Mouse (Mus musculus) liver, embryonic 14.5 days (tissue): Measurements from ENCODE around the gene Polm. TPM values are rescaled to one million over a fixed set of nuclear protein-coding genes. Genes with fewer than 3 reads are reported as not detected.

Experiments
- ATAC-seq: fragments of 200-750 bp; cut with Nextera tagmentation; 2 replicates; pipeline ENCODE4 v1.8.0; 2017; ENCODE audit warnings: moderate number of reproducible peaks, mild to moderate bottlenecking, moderate library complexity; ENCODE audit not compliant: insufficient read depth
- DNase-seq, 3 experiments: peaks; one replicate each; pipeline ENCODE4 v3.0.0-alpha.2; 2012 to 2013; ENCODE audit warnings: low read depth in 3 of 3, low spot score in 3 of 3
- H3K27ac ChIP-seq: fragments of 300-500 bp; sonication (generic); 2 replicates; pipeline ENCODE4 v1.5.1; 2014; ENCODE audit warnings: moderate library complexity, mild to moderate bottlenecking, control low read depth, inconsistent platforms
- H3K27me3 ChIP-seq: fragments of 300-500 bp; sonication (generic); 2 replicates; pipeline ENCODE4 v1.6.1; 2014; ENCODE audit warnings: mild to moderate bottlenecking, low read length, moderate library complexity; ENCODE audit not compliant: control insufficient read depth, insufficient read depth
- H3K36me3 ChIP-seq: fragments of 300-500 bp; sonication (generic); replicated peaks from 2 replicates; pipeline ENCODE4 v1.6.1; 2014; ENCODE audit warnings: low read depth; ENCODE audit not compliant: control insufficient read depth, insufficient read depth
- H3K4me1 ChIP-seq, 2 experiments: fragments of 200-500 bp in 1 of 2; fragments of 300-500 bp in 1 of 2; sonication (generic) in 1 of 2; replicated peaks; 2 replicates each; pipeline ENCODE4 v1.6.1; 2012 to 2014; ENCODE audit warnings: antibody characterized with exemption in 1 of 2, inconsistent platforms in 1 of 2, low read length in 1 of 2; ENCODE audit not compliant: control insufficient read depth in 2 of 2, insufficient read depth in 2 of 2
- H3K4me2 ChIP-seq: fragments of 300-500 bp; sonication (generic); 2 replicates; pipeline ENCODE4 v1.6.1; 2014; ENCODE audit warnings: low read depth, mild to moderate bottlenecking, control low read depth, moderate library complexity
- H3K4me3 ChIP-seq, 2 experiments: fragments of 200-500 bp in 1 of 2; fragments of 300-500 bp in 1 of 2; sonication (generic) in 1 of 2; 2 replicates each; pipeline ENCODE4 v1.5.1; 2012 to 2014; ENCODE audit warnings: low read depth in 2 of 2, low read length in 2 of 2, mild to moderate bottlenecking in 2 of 2, control low read depth in 1 of 2, inconsistent platforms in 1 of 2, moderate library complexity in 1 of 2; ENCODE audit not compliant: insufficient read depth in 1 of 2
- H3K9ac ChIP-seq: fragments of 300-500 bp; sonication (generic); replicated peaks from 2 replicates; pipeline ENCODE4 v1.6.1; 2014; ENCODE audit warnings: mild to moderate bottlenecking, control low read depth, moderate library complexity
- H3K9me3 ChIP-seq: fragments of 300-500 bp; sonication (generic); 2 replicates; pipeline ENCODE4 v1.6.1; 2016; ENCODE audit warnings: low read length, mixed read lengths; ENCODE audit not compliant: control insufficient read depth
- CTCF ChIP-seq: IDR thresholded peaks from 2 replicates; pipeline ENCODE4 v1.5.1; 2016; ENCODE audit warnings: antibody characterized with exemption, low read depth, control low read depth
- EP300 ChIP-seq: IDR thresholded peaks from 2 replicates; pipeline ENCODE4 v1.6.1; 2016; ENCODE audit warnings: antibody characterized with exemption, low read depth
- WGBS: fragments of 180-500 bp; shearing (Covaris S2); extraction: QIAGEN DNeasy Blood & Tissue Kit; methylation state at CpG from one replicate; pipeline ENCODE4 v1.1.7; 2014; ENCODE audit not compliant: insufficient replicate concordance; 5-methylcytosine and 5-hydroxymethylcytosine counted together
- polyA plus RNA-seq, 2 experiments: library from polyadenylated mRNA; depleted of rRNA in 1 of 2; stranded (reverse) in 1 of 2; unstranded in 1 of 2; fragments of >200 nt; fragmentation: Nextera tagmentation in 1 of 2; extraction: Ambion mirVana in 1 of 2; gene quantifications; 2 replicates each; pipeline versions ENCODE4 v1.2.1 to v1.2.3; 2012 to 2014

Polm gene
- polyA plus RNA-seq, 2 experiments, result 1.5 to 4.1 TPM

- ATAC-seq (no peak), DNase-seq (no peak)
- peak overlapping the region; percentile 30 to 44; a peak in 3 of 4 replicates for H3K4me3 ChIP-seq
- peak overlapping the region; percentile 83 for H3K4me2 ChIP-seq
- no peaks in the 10 kb centered on the region for H3K27me3 ChIP-seq
- no peak for TF ChIP-seq EP300
- TF ChIP-seq CTCF, result no peak
- no peaks in the 10 kb centered on the region for H3K9me3 ChIP-seq
- 49% methylated on average over 8 of the region's 8 CpGs for WGBS
- H3K4me1 ChIP-seq, result peaks cover 8 to 15% of the 10 kb centered on the region in 2 experiments
- peak overlapping the region; percentile 62 for H3K27ac ChIP-seq
- peak overlapping the region; percentile 63 for H3K9ac ChIP-seq
- peaks cover 8% of the 10 kb centered on the region for H3K36me3 ChIP-seq
These were observed 40.8 kb upstream of the Polm start for GRCm38 (mm10) chr11:5878661-5879060.

- WGBS, result under 1% methylated on average over 52 of the region's 52 CpGs
- Histone ChIP-seq H3K27me3 (no peaks in the 10 kb centered on the region), H3K4me1 (peaks cover 8 to 15% of the 10 kb centered on the region in 2 experiments), H3K27ac (peak within 1 kb of the TSS; percentile 62), H3K9ac (peak within 1 kb of the TSS; percentile 67), H3K4me3 (peak within 1 kb of the TSS; percentile 75 to 76), H3K9me3 (no peaks in the 10 kb centered on the region), H3K36me3 (peaks cover 13% of the 10 kb centered on the region), H3K4me2 (peak within 1 kb of the TSS; percentile 83)
- DNase-seq (peak; percentile 96 to 97 (median 97)), ATAC-seq (peak; percentile 99)
- TF ChIP-seq EP300 (no peak), CTCF (no peak)
These were observed 40.2 kb upstream of the Polm start, which contains the start of gene Pold2 for GRCm38 (mm10) chr11:5877921-5878526. Gene Pold2, minus strand, starts transcription at chr11:5878292.

GRCm38 (mm10) chr11:5877421-5877820 lies 39.6 kb upstream of the Polm start:
- no peak for TF ChIP-seq CTCF
- TF ChIP-seq EP300, result no peak
- H3K27me3 ChIP-seq, result no peaks in the 10 kb centered on the region
- ATAC-seq (no peak), DNase-seq (no peak)
- H3K4me1 ChIP-seq, result peaks cover 8 to 11% of the 10 kb centered on the region in 2 experiments
- peak overlapping the region; percentile 83 for H3K4me2 ChIP-seq
- H3K9ac ChIP-seq, result peak overlapping the region; percentile 67
- no peak overlapping the region for H3K27ac ChIP-seq
- peak overlapping the region; percentile 75 to 76 for H3K4me3 ChIP-seq
- no peaks in the 10 kb centered on the region for H3K9me3 ChIP-seq
- H3K36me3 ChIP-seq, result peaks cover 19% of the 10 kb centered on the region
- WGBS, result 5% methylated on average over 5 of the region's 5 CpGs

GRCm38 (mm10) chr11:5873192-5873591 lies 35.4 kb upstream of the Polm start:
- ATAC-seq (no peak), DNase-seq (no peak)
- Histone ChIP-seq H3K9me3 (no peaks in the 10 kb centered on the region), H3K4me2 (no peak overlapping the region), H3K27ac (no peak overlapping the region), H3K27me3 (no peaks in the 10 kb centered on the region), H3K4me1 (peaks cover 4 to 6% of the 10 kb centered on the region in 2 experiments), H3K36me3 (peaks cover 26% of the 10 kb centered on the region), H3K4me3 (no peak overlapping the region), H3K9ac (no peak overlapping the region)
- TF ChIP-seq EP300, result no peak
- no peak for TF ChIP-seq CTCF
- WGBS, result 85% methylated on average over 9 of the region's 9 CpGs

GRCm38 (mm10) chr11:5872707-5873106 lies 34.9 kb upstream of the Polm start:
- H3K9ac ChIP-seq, result no peak overlapping the region
- no peaks in the 10 kb centered on the region for H3K9me3 ChIP-seq
- no peaks in the 10 kb centered on the region for H3K27me3 ChIP-seq
- no peak overlapping the region for H3K4me2 ChIP-seq
- no peak overlapping the region for H3K27ac ChIP-seq
- 84% methylated on average over 11 of the region's 11 CpGs for WGBS
- ATAC-seq (no peak), DNase-seq (no peak)
- peaks cover 4 to 6% of the 10 kb centered on the region in 2 experiments for H3K4me1 ChIP-seq
- H3K4me3 ChIP-seq, result no peak overlapping the region
- H3K36me3 ChIP-seq, result peaks cover 26% of the 10 kb centered on the region
- no peak for TF ChIP-seq CTCF
- no peak for TF ChIP-seq EP300
